Mouse (Mus musculus): ENCODE results near the gene Ifrd2.

Ifrd2 gene

GRCm38 (mm10) chr9:107599842-107600241, 12.4 kb downstream of the Ifrd2 start:
- DNase-seq (ENCODE audit: low spot score), result no peak

DNA sequence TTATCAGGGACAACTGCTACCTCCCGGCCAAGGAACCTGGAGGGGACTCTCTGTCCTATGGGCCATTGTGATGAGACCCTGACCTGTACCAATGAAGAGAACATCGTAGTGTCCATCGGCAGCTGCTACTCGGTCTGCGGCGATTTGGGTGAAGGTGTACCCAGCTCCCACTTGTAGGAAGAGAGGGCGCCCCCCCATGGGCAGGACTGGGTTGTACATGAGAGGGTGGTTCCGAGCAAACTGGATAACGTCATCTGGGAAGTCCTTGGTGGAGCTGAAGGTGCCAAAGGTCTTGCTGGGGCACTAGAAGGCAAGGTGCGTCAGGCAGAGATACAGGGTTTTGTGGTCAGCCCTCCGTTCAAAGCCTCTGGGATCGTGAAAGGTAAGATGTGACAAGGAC, 13.3 kb downstream of the Ifrd2 start:
- DNase-seq (ENCODE audit: low spot score), result no peak

GRCm38 (mm10) chr9:107601275-107601674, 13.8 kb downstream of the Ifrd2 start:
- no peak for DNase-seq (ENCODE audit: low spot score)

DNA sequence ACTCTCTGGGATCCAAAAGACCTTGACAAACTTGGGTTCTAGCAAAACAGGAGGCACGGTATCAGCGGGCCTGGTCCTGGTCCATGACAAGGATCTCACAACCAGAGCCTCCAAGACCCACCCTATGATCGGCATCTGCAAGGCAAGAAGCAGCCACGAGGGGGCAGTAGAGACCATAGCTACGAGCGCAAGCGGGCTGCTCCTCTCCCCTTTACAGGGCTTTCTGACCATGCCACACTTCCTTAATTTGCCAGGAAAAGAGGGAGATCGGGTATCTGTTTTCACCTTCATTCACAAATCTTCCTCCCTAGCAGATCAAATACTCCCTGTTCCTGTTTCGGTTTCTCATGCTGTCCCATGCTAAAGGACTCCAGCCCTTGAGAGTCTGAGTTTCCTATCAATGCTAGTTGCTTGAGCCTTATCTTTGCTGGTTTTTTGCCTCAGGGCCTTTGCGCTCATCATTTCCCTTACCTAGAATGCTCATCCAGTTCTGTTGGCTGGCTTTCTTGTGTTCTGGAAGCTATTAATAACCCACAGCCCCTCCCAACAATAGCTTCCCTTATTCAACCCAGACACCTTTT, 14.7 kb downstream of the Ifrd2 start:
- DNase-seq (ENCODE audit: low spot score), result peak; percentile 87

GRCm38 (mm10) chr9:107603251-107603650, 15.8 kb downstream of the Ifrd2 start:
- DNase-seq (ENCODE audit: low spot score), result no peak

GRCm38 (mm10) chr9:107605041-107605661, 17.7 kb downstream of the Ifrd2 start:
- DNase-seq (ENCODE audit: low spot score), result no peak

- DNase-seq (ENCODE audit: low spot score), result no peak
Observed at GRCm38 (mm10) chr9:107606591-107606990, 19.1 kb downstream of the Ifrd2 start.

- no peak for DNase-seq (ENCODE audit: low spot score)
Observed at GRCm38 (mm10) chr9:107607036-107607435, 19.6 kb downstream of the Ifrd2 start.

GRCm38 (mm10) chr9:107607653-107608245, 20.3 kb downstream of the Ifrd2 start:
- DNase-seq (ENCODE audit: low spot score), result no peak

DNA sequence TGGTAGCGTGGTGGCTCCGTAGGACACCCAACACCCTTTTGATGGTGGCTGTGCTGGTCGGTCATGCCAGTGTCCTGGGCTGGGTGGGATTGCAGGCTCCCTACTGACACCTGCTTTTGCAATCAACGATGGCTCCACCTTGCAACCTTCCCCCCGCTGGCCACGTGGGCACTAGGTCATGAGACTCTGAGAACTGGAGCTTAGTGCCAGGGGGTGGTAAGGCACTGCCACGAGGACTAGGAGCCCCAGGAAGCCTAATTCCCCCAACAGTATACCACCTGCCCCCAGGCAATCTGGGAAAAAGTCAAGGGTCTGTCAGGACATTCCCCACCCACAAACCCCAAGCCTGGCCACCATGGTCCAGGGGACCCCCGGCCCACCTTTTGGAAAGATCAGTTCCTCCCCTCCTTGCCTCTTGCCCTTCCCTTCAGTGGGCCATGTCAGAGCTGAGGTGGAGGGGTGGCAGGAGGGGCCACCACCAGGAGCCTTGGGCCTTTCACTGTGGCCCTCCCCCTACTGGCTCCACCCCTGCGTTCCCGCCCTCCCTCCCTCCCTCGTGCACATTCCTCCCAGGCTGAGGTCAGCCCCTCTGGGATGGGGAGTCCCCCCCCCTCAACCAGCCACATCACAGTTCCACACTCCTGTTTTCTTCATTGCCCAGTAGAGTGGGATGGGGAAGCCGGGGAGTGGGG, 21.4 kb downstream of the Ifrd2 start, which contains the start of gene Sema3b:
Gene Sema3b, minus strand, starts transcription at position 489 of the 692 bp plus-strand sequence.
- no peak for DNase-seq (ENCODE audit: low spot score)

GRCm38 (mm10) chr9:107609433-107609830, 22.0 kb downstream of the Ifrd2 start:
- no peak for DNase-seq (ENCODE audit: low spot score)

DNA sequence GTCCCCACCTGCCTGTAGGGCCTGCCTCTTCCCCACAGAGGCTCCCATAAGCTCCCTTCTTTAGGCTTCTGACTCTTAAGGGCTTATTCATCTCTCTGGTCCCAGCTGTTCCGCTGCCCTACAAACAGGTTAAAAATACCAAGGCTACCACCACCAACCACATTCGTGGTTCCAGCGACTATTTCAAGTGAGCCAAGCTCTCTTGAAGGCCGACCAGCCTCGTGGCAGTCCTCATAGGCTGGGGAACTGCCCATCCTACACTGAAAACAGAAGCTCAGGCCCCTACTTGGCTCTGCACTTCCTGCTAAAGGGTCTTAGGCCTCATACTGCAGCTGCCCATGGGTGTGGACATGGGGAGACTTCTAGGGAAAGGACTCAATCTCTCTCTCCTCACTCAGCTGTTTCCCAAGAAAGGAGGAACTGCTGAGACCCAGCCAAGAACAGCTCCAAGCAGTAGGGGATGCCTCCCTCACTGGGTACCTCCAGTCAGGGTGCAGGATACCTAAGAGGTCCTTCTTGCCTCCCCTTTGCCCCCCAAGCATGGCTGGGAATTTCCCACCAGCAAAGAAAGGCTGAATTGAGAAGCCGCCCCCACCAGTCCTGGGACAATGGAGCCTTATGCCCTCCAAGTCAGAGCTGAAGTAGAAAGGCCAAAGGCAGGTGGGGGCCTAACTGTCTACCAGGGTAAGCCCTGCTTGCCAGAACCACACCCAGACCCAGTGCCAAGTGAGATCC, 24.2 kb downstream of the Ifrd2 start:
- DNase-seq (ENCODE audit: low spot score), result no peak

DNA sequence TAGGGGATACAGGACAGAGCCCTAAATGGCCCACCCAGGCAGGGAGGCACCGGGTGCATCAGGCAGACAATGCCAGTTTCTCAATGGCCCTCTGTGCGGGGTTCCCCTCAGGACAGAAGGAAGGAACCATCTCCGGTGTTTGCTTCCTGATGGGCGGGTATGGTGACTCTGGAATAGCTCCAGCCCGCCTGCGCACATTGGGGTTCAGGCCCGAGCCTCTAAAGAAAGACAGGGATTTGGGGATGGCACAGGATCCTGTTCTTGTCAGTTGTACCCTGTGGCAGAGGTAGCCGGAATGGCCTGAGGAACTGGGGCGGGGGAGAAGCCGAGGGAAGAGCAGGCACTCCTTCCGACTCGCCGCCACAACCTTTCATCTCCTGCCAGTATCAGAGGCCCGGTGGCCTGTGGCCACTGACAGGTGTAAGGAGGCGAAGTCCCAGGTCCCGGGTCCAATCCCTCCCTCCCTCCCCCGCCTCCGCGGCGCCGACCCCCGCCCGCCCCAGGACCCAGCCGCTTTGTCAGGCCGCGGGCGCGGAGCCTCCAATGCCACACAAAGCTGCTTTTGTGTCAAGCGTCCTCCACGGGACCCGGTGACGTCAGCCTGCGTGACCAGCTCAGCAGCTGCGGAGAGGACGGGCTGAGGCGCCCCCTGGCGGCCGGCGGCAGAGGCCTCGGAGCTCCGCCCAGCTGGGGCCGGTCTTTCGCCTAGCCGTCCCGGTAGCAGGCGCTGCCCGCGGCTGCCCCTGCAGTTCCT, 24.9 kb downstream of the Ifrd2 start:
- peak; percentile 90 for DNase-seq (ENCODE audit: low spot score)

DNA sequence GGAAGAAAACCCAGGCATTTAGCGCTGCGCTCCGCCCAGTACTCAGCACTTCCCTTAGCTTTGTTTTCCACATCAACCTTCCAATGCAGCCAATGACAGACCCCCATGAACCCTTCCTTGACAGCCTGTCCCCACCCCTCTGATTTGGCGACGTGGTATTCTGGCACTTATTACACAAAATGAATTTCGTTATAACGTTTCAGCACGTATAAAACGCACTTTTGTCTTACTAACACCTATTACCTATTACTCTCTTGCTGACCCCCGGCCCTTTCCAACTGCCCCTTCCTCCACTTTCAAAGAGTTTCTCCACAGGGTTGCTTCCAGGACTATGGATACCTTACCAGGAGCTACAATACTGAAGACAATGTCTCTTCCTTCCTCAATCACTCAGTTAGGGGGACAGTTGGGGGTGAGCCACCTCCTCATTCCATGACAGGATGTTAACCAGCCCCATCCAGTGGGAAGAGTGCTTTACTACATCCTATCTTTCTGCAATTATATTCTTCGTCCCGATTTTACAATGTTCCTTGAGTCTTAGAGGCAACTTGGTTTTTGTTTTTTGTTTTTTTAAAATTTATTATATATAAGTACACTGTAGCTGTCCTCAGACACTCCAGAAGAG, 25.6 kb downstream of the Ifrd2 start:
- DNase-seq (ENCODE audit: low spot score), result no peak

- no peak for DNase-seq (ENCODE audit: low spot score)
Observed at GRCm38 (mm10) chr9:107615035-107615434, 27.6 kb downstream of the Ifrd2 start.

GRCm38 (mm10) chr9:107617461-107617860, 30.0 kb downstream of the Ifrd2 start:
- no peak for DNase-seq (ENCODE audit: low spot score)

- no peak for DNase-seq (ENCODE audit: low spot score)
Observed at GRCm38 (mm10) chr9:107618098-107618497, 30.7 kb downstream of the Ifrd2 start.

DNA sequence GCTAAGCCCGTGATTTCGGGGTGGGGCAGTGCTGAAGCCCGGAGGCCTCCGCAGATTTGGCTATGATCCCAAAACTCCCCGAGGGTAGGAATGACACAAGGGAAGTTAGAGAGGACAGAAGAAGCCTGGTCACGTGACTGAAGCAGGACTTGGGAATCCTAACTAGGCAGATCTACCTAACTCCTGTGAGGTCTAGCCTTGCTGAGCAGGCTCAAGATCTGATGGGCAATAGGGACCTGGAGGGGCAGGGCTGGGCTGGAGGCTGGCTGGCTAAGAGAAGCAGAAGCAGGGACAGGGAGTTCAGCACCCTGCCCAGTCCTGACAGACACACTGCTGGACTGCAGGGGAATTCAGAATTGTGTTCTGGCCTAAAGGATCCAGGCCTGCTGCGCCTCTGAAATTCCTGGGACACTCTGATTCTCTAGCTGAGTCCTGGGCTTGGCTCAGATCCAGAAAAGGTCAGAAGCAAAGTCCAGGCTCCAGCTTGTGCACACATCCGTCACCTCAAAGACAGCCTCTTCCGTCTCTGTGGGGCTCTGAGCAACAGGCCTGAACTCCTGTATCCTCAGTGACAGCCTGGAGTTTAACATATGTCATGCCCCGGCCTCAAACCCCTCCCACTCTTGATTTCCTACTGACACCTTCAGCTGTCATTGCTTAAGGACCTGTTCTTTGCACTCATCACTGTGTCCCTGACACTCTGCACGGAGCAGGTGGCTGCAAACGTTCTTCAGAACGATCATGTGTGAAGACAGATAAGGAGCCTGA, 31.5 kb downstream of the Ifrd2 start:
- no peak for DNase-seq (ENCODE audit: low spot score)

GRCm38 (mm10) chr9:107619546-107619879, 32.1 kb downstream of the Ifrd2 start:
- no peak for DNase-seq (ENCODE audit: low spot score)

DNA sequence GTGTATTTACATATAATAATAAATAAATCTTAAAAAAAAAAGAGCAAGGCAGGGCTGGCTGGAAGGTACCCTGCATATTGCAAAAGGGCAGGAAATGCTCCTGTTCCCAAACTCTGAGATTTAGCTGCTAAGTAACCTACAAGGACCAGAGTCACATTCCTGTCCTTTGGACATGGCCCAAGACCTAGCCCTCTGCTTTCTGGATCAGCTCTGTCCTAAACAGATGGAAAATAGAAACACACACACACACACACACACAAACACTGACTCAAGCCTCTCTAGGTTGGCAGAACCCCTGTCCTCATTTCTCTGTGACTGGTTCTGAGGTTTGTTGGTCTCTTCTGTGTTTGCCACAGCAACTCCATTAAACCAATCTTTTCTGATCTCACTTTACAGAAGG, 33.5 kb downstream of the Ifrd2 start:
- DNase-seq (ENCODE audit: low spot score), result no peak

DNA sequence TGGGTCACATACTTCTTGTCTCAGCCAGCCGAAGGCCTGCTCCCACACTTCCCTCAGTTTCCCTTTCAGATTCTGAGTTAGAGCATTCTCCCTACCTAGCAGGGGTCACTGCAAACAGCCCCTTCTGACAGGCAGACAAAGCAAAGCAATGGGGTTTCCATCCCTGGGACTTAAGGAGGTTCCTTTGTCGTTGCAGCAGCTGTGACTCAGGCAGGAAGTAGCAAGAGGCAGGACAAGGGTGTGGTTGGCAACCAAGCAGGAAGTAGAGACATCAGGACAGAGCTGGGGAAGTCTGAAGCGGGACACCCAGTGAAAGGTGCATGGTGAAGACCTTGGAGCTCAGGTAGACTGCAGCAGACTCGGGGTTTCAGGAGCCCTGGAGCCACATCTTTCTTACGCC, 37.1 kb downstream of the Ifrd2 start:
- DNase-seq (ENCODE audit: low spot score), result no peak

Data from layer of hippocampus, adult 9-10 months (tissue).